Mouse (Mus musculus) forebrain, embryonic 15.5 days (tissue): ENCODE results near the gene Nme4. TPM values are rescaled to one million over a fixed set of nuclear protein-coding genes. Genes with fewer than 3 reads are reported as not detected.

ENCODE experiments used
- ATAC-seq: fragments of 200-750 bp; cut with Nextera tagmentation; replicated peaks from 2 replicates; pipeline ENCODE4 v1.8.0; 2017; ENCODE audit warnings: mild to moderate bottlenecking, moderate TSS enrichment, moderate library complexity
- H3K27ac ChIP-seq: fragments of 300-500 bp; sonication (generic); replicated peaks from 2 replicates; pipeline ENCODE4 v1.5.1; 2015; ENCODE audit warnings: mild to moderate bottlenecking, inconsistent platforms
- H3K27me3 ChIP-seq: fragments of 300-500 bp; sonication (generic); 2 replicates; pipeline ENCODE4 v1.6.1; 2015; ENCODE audit warnings: inconsistent platforms
- H3K36me3 ChIP-seq: fragments of 300-500 bp; sonication (generic); 2 replicates; pipeline ENCODE4 v1.6.1; 2015; ENCODE audit warnings: mild to moderate bottlenecking, inconsistent platforms
- H3K4me1 ChIP-seq: fragments of 300-500 bp; sonication (generic); 2 replicates; pipeline ENCODE4 v1.6.1; 2015; ENCODE audit warnings: inconsistent platforms
- H3K4me2 ChIP-seq: fragments of 300-500 bp; sonication (generic); replicated peaks from 2 replicates; pipeline ENCODE4 v1.6.1; 2015; ENCODE audit warnings: mild to moderate bottlenecking, inconsistent platforms
- H3K4me3 ChIP-seq: fragments of 300-500 bp; sonication (generic); 2 replicates; pipeline ENCODE4 v1.5.1; 2015; ENCODE audit warnings: mild to moderate bottlenecking, inconsistent platforms
- H3K9ac ChIP-seq: fragments of 300-500 bp; sonication (generic); replicated peaks from 2 replicates; pipeline ENCODE4 v1.6.1; 2015; ENCODE audit warnings: mild to moderate bottlenecking, inconsistent platforms
- H3K9me3 ChIP-seq: fragments of 300-500 bp; sonication (generic); 2 replicates; pipeline ENCODE4 v1.6.1; 2016; ENCODE audit warnings: inconsistent platforms
- WGBS: fragments of 180-500 bp; shearing (Covaris S2); methylation state at CpG from one replicate; pipeline ENCODE4 v1.1.7; 2015; ENCODE audit warnings: mixed read lengths; 5-methylcytosine and 5-hydroxymethylcytosine counted together
- polyA plus RNA-seq: library from polyadenylated mRNA; unstranded; fragments of >200 nt; fragmentation: Nextera tagmentation; extraction: Ambion mirVana; gene quantifications from 2 replicates; pipeline ENCODE4 v1.2.1, GENCODE M21; 2015

Nme4 gene
- polyA plus RNA-seq, 1 experiment from 2014 or later = 37.1 TPM

GRCm38 (mm10) chr17:26078851-26079250 lies 16.6 kb downstream of the Nme4 start:
- no peaks in the 10 kb centered on the region for H3K27me3 ChIP-seq
- WGBS = 56% methylated on average over 2 of the region's 2 CpGs
- peak overlapping the region; percentile 27; the same call in 1 of the 2 replicates for H3K27ac ChIP-seq
- H3K4me2 ChIP-seq = no peak overlapping the region
- H3K4me1 ChIP-seq = no peaks in the 10 kb centered on the region
- H3K36me3 ChIP-seq = 0 out of 2 replicates have a peak, but pooled peaks cover 3% of the 10 kb centered on the region
- H3K9ac ChIP-seq = no peak overlapping the region
- ATAC-seq = no peak
- no peak overlapping the region for H3K4me3 ChIP-seq
- H3K9me3 ChIP-seq = no peaks in the 10 kb centered on the region

- 62% methylated on average over 3 of the region's 3 CpGs for WGBS
- no peaks in the 10 kb centered on the region for H3K9me3 ChIP-seq
- no peaks in the 10 kb centered on the region for H3K36me3 ChIP-seq
- H3K27ac ChIP-seq = no peak overlapping the region
- ATAC-seq = no peak
- H3K4me2 ChIP-seq = no peak overlapping the region
- H3K27me3 ChIP-seq = 0 out of 2 replicates have a peak, but pooled peaks cover 3% of the 10 kb centered on the region
- H3K4me1 ChIP-seq = peaks cover under 1% of the 10 kb centered on the region; the same call in 1 of the 2 replicates
- no peak overlapping the region for H3K4me3 ChIP-seq
- H3K9ac ChIP-seq = no peak overlapping the region
Measured at GRCm38 (mm10) chr17:26075246-26075645, 20.2 kb downstream of the Nme4 start.

- H3K4me2 ChIP-seq = peak overlapping the region; percentile 99
- 0 out of 2 replicates have a peak, but pooled peaks cover 3% of the 10 kb centered on the region for H3K27me3 ChIP-seq
- no peak for ATAC-seq
- peaks cover 31% of the 10 kb centered on the region for H3K4me1 ChIP-seq
- H3K9ac ChIP-seq = peak overlapping the region; percentile 91
- WGBS = 39% methylated on average over 6 of the region's 6 CpGs
- peaks cover 2% of the 10 kb centered on the region; the same call in 1 of the 2 replicates for H3K36me3 ChIP-seq
- H3K9me3 ChIP-seq = no peaks in the 10 kb centered on the region
- H3K27ac ChIP-seq = no peak overlapping the region
- peak overlapping the region; percentile 70 for H3K4me3 ChIP-seq
Measured at GRCm38 (mm10) chr17:26070136-26070535, 25.3 kb downstream of the Nme4 start.

DNA sequence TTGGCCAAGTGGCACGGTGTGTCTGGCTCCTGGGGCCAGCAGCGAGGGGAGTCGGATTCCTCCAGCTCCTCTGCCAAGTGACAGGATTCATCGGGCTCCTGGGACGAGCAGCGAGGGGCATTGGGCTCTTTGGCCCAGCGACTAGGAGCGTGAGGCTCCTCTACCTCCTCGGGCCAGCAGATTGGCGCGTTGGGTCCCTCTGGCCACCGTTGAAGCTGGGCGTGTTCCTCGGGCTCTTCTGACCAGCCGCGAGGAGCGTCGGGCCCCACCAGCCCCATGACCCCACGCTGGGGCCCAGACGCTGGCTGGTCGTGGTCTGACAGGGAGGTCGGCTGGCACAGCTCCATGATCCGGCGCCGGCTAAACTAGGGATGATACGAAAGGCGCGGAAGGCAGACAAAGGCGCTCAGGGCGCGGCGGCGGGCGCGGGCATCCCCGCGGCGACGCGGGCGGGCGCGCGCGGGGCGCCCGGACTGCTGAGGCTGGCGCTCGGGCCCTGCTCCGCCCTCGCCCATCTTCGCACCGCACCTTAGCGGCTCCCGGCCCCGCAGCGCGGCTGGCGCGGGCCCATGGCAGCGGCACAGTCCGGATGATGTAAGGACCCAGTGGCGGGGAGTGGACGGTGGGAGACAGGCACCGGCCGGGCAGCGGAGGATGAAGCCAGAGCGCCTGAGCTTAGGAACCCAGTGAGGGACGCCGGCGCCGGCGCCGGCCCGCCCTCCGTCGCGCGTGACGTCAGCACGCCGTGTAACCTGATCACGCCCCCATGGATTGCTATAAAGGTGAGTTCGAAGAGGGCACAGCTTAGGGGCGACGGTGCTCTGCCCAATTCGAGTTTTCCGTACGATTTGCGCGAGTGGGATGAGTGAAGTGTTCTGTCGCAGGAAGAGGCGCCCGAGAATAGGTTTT lies 26.3 kb downstream of the Nme4 start, which contains the start of gene Rab11fip3:
Gene Rab11fip3 (minus strand): TSS at position 725 of the 909 bp plus-strand sequence.
- H3K4me2 ChIP-seq = peak within 1 kb of the TSS; percentile 99
- no peaks in the 10 kb centered on the region for H3K9me3 ChIP-seq
- H3K27ac ChIP-seq = peak within 1 kb of the TSS; percentile 91
- H3K36me3 ChIP-seq = peaks cover 11% of the 10 kb centered on the region; the same call in 1 of the 2 replicates
- peak within 1 kb of the TSS; percentile 91 for H3K9ac ChIP-seq
- peak within 1 kb of the TSS; percentile 70 for H3K4me3 ChIP-seq
- peak; percentile 96 for ATAC-seq
- H3K4me1 ChIP-seq = peaks cover 41% of the 10 kb centered on the region
- 0 out of 2 replicates have a peak, but pooled peaks cover 3% of the 10 kb centered on the region for H3K27me3 ChIP-seq
- WGBS = under 1% methylated on average over 94 of the region's 94 CpGs

DNA sequence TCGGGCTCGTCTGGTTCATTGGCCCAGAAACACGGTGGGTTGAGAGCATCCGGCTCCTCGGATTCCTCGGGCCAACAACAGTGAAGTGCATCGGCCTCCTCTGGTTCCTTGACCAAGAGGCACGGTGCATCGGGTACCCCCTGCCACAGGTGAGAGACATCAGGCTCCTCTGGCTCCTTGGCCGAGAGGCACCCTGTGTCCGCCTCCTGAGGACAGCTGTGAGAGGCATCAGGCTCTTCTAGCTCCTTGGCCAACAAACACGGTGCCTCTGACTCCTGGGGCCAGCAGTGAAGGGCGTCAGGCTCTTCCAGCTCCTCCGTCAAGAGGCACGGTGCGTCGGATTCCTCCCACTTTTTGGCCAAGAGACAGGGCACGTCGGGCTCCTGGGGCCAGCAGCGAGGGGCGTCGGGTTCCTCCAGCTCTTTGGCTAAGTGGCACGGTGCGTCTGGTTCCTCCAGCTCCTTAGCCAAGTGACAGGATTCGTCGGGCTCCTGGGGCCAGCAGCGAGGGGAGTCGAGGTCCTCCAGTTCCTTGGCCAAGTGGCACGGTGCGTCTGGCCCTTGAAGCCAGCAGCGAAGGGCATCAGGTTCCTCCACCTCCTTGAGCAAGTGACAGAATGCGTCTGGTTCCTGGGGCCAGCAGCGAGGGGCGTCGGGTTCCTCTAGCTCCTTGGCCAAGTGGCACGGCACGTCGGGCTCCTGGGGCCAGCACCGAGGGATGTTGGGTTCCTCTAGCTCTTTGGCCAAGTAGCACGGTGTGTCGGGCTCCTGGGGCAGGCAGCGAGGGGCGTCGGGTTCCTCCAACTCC lies 27.2 kb downstream of the Nme4 start:
- H3K27ac ChIP-seq = peak overlapping the region; percentile 91
- H3K36me3 ChIP-seq = peaks cover 16% of the 10 kb centered on the region
- 1% methylated on average over 44 of the region's 44 CpGs for WGBS
- H3K4me2 ChIP-seq = peak overlapping the region; percentile 99
- H3K9ac ChIP-seq = peak overlapping the region; percentile 91
- no peaks in the 10 kb centered on the region for H3K9me3 ChIP-seq
- H3K4me1 ChIP-seq = peaks cover 50% of the 10 kb centered on the region
- H3K27me3 ChIP-seq = 0 out of 2 replicates have a peak, but pooled peaks cover 3% of the 10 kb centered on the region
- H3K4me3 ChIP-seq = peak overlapping the region; percentile 70
- peak; percentile 17; the same call in 1 of the 2 replicates for ATAC-seq

GRCm38 (mm10) chr17:26066488-26067020 lies 28.8 kb downstream of the Nme4 start:
- Histone ChIP-seq H3K27ac (no peak overlapping the region), H3K4me1 (peaks cover 66% of the 10 kb centered on the region), H3K9ac (peak overlapping the region; percentile 91; the same call in 1 of the 2 replicates), H3K36me3 (peaks cover 25% of the 10 kb centered on the region), H3K4me2 (peak overlapping the region; percentile 99), H3K4me3 (peak overlapping the region; percentile 70), H3K27me3 (0 out of 2 replicates have a peak, but pooled peaks cover 3% of the 10 kb centered on the region), H3K9me3 (no peaks in the 10 kb centered on the region)
- 87% methylated on average over 7 of the region's 7 CpGs for WGBS
- ATAC-seq = no peak

DNA sequence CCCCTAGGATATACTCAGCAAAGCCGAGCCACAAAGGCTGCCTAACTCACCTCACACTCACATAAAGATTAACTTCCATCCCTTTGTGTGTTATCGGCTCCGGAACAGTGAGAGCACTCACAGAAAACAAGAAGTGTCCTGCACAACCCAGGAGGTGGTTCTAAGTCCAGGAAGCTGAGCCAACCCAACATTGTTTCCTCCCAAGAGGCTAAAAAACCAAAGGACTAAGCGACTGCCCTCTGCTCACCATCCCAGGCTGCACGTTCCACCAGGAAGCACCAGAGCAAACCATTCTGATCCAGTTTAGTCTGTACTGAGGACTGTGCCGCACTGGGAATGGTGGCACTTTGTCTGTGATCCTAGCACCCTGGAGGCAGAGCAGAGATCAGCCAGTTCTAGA lies 30.5 kb downstream of the Nme4 start:
- peaks cover 69% of the 10 kb centered on the region for H3K4me1 ChIP-seq
- H3K4me3 ChIP-seq = peak overlapping the region; percentile 8; the same call in 1 of the 2 replicates
- no peak overlapping the region for H3K9ac ChIP-seq
- no peaks in the 10 kb centered on the region for H3K9me3 ChIP-seq
- peaks cover 25% of the 10 kb centered on the region for H3K36me3 ChIP-seq
- ATAC-seq = no peak
- no peak overlapping the region for H3K27ac ChIP-seq
- WGBS = 82% methylated on average over 6 of the region's 6 CpGs
- H3K27me3 ChIP-seq = no peaks in the 10 kb centered on the region
- H3K4me2 ChIP-seq = peak overlapping the region; percentile 11

GRCm38 (mm10) chr17:26057787-26058567 lies 37.4 kb downstream of the Nme4 start:
- ATAC-seq = no peak
- Histone ChIP-seq H3K4me1 (peaks cover 21% of the 10 kb centered on the region), H3K9ac (no peak overlapping the region), H3K4me2 (no peak overlapping the region), H3K4me3 (no peak overlapping the region), H3K36me3 (peaks cover 29% of the 10 kb centered on the region), H3K27ac (no peak overlapping the region), H3K9me3 (no peaks in the 10 kb centered on the region), H3K27me3 (no peaks in the 10 kb centered on the region)
- 85% methylated on average over 9 of the region's 9 CpGs for WGBS

DNA sequence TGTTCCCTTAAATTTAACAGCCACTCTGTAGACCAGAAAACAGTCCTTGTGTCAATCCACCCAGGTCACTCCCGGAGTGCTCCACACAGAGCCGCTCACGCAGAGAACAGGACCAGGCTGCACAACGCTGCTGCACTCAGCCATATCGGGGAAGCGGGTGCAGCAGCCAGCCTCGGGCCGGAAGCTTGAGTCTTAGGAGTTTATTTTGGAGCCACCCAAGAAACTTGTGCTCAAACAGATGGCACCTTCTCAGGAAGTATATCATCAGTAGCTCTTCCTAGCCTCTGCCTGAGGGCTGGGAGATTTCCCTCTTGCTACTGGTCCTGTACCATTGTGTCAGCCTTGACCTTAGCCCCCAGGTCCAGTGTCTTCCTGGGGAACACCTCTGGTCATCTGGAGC lies 38.1 kb downstream of the Nme4 start:
- Histone ChIP-seq H3K27me3 (no peaks in the 10 kb centered on the region), H3K4me3 (no peak overlapping the region), H3K9ac (no peak overlapping the region), H3K9me3 (no peaks in the 10 kb centered on the region), H3K4me1 (peaks cover 14% of the 10 kb centered on the region), H3K36me3 (peaks cover 23% of the 10 kb centered on the region), H3K27ac (no peak overlapping the region), H3K4me2 (no peak overlapping the region)
- WGBS = 94% methylated on average over 8 of the region's 8 CpGs
- ATAC-seq = no peak

- Histone ChIP-seq H3K27me3 (no peaks in the 10 kb centered on the region), H3K9ac (no peak overlapping the region), H3K4me1 (no peaks in the 10 kb centered on the region), H3K4me3 (no peak overlapping the region), H3K9me3 (no peaks in the 10 kb centered on the region), H3K4me2 (no peak overlapping the region), H3K36me3 (peaks cover 23% of the 10 kb centered on the region), H3K27ac (no peak overlapping the region)
- no peak for ATAC-seq
- 43% methylated on average over 6 of the region's 6 CpGs for WGBS
Measured at GRCm38 (mm10) chr17:26055164-26055563, 40.2 kb downstream of the Nme4 start.
